Mouse (Mus musculus): ENCODE measurements around the gene Calml4. TPM values are rescaled to one million over a fixed set of nuclear protein-coding genes. Genes with fewer than 3 reads are reported as not detected.
"Not testable (repeated sequence)": the region's sequence is repeated elsewhere in the genome, so short reads cannot be mapped to it uniquely, and the experiment has no call there.

The Calml4 gene
- total RNA-seq, 1 experiment from 2014 or later = 8.3 TPM

- no peak for DNase-seq
Measured at GRCm38 (mm10) chr9:62835705-62836446, 22.0 kb upstream of the Calml4 start.

- DNase-seq = no peak
Measured at GRCm38 (mm10) chr9:62837611-62838010, 20.3 kb upstream of the Calml4 start.

GRCm38 (mm10) chr9:62838146-62838505 is 19.8 kb upstream of the Calml4 start:
- no peak for DNase-seq

- DNase-seq = peak; percentile 77
Measured at GRCm38 (mm10) chr9:62838506-62839171, 19.2 kb upstream of the Calml4 start, which contains the start of gene Cln6. Gene Cln6, plus strand, starts transcription at chr9:62838785.

- no peak for DNase-seq
Measured at GRCm38 (mm10) chr9:62839172-62839770, 18.6 kb upstream of the Calml4 start.

DNA sequence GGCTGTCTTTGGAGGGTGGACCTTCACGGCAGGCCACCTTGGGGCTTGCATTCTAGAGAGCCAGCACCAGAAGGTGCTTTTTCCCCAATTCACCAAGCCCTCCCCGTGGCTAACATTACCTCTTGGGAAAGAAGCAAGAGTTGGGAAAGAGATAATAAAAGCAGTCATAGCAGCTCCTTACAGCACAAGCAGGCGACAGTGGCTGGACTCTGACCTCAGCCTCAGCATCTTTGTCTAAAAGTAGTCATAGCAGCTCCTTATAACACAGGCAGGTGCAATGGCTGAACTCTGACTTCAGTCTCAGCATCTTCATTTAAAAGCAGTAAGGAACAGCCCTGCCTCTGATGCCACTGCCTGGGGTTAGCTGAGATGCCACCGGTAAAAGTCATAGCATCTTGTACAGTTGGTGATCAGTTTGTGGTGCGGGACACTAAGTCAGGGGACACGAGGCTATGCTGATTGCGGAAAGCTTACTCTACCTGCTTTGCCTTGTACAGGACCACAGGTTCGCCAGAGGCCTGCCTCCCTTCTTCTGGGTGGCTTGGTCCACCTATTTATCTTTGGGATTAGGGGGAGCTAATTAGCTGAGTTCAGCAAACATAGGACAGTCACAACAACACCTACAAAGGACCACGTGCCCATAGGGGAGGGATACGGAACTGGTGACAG is 14.4 kb upstream of the Calml4 start:
- no peak for DNase-seq

- DNase-seq = no peak
Measured at GRCm38 (mm10) chr9:62844461-62844860, 13.4 kb upstream of the Calml4 start.

DNA sequence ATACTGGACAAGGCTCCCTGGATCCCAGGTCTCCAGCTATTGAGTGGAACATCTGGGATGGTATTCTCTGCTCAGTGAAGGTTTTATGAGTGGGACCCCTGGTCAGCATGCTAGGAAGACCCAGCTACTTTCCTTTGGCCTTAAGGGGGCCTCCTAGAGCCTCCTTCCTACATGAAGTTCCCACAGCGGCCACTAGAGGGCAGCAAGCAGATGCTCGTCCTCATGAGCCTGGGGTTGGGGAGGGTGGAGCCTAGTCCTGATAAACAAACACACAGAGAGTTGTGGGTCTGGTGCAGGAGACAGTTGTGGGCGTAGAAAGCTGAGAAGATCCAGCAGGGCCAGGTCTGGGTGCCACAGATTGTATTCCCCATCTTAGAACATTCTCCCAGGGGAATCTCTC is 10.2 kb upstream of the Calml4 start:
- DNase-seq = peak; percentile 86

DNA sequence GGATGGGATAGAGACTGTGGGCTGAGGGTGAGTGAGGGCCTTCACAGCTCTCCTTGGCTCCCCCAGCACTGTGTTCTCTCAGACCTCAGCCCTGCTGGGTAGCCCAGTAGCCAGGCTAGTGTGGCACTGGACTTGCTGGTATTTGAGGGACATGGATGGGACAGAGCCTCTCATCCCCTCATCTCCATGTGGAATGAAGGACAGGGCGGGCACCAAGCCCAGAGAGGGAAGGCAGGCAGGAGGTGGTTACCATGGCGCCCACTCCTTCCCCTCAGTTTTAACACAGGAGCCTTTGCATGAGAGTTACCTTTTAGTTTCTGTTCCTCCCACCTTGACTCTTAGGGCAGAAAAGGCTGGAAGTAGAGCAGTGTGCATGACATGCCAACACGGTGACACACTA is 9.2 kb upstream of the Calml4 start:
- DNase-seq = no peak

GRCm38 (mm10) chr9:62851571-62851970 is 6.3 kb upstream of the Calml4 start:
- no peak for DNase-seq

- no peak for DNase-seq
Measured at GRCm38 (mm10) chr9:62854483-62854882, 3.4 kb upstream of the Calml4 start.

DNA sequence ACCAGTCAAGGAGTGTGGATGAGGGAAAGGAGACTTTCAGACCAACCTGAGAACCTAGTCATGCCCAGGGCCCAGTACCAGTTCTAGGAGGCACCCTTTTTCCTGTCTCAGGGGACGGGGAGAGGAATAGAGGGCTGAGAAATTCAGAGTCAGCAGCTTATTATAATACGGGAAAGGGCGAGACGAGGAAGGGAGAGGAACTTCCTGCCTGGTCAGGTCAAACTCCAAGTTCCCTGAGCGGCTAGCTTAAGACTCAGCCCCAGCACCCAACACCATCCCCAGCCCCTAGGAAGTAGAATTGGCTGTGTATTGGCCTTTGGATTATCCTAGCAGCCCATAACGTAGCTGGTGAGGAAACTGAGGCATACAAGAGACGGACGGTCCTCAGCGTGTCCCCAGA is 664 bp upstream of the Calml4 start:
- no peak for DNase-seq

DNA sequence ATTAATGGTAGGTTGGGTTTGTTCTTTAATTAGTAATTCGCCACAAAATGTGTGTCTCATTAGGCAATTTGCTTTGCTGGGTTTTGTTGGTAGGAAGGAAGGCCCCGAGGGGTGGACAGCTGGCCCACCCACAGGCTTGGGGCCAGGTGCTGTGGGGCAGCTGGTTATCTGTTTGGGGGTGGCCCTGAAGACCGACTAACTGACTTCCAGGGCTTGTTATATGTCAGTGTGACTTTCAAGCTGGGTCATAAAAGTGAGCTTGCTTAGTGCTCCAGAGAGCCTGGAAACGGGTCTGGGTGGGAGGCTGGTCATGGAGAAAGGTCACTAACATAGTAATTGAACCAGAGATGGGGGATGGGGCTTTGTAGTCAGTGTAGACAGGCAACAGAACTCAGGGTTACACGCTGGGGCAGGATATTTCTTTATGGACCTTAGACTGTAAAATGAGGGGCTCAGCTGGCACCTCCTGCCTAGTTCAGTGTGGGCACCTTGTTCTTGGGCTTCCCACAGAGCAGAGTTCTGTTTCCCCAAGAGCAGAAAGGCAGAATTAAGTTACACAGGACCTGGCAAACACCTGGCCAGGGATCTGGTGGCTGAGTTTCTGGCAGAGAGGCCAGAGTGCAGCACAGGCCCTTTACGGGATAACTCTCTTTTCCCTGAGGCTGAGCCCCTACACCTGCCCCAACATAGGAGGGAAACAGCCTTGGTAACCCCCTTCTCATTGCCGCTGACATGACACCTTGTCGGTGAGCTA is 563 bp downstream of the Calml4 start:
- no peak for DNase-seq

DNA sequence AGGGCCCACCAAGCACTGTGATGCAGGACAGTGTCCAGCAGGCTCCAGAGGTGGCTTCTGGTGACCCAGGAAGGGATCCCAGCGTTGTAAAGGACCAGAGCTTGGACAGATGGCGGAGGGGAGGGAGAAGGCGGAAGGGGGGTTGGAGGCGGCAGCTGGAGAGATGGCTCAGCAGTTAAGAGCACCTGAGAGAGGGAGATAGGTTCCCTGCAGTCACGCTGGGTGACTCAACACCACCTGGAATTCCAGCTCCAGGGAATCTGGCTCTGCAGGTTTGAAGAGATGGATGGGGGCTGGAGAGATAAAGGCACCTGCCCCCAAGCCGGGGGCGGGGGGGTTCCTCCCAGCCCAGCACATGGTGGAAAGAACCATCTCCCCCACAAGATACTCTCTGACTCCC is 2.2 kb downstream of the Calml4 start:
- DNase-seq = not testable (repeated sequence)

GRCm38 (mm10) chr9:62860866-62861265 is 3.0 kb downstream of the Calml4 start:
- no peak for DNase-seq

GRCm38 (mm10) chr9:62869236-62869635 is 11.4 kb downstream of the Calml4 start:
- DNase-seq = not testable (repeated sequence)

DNA sequence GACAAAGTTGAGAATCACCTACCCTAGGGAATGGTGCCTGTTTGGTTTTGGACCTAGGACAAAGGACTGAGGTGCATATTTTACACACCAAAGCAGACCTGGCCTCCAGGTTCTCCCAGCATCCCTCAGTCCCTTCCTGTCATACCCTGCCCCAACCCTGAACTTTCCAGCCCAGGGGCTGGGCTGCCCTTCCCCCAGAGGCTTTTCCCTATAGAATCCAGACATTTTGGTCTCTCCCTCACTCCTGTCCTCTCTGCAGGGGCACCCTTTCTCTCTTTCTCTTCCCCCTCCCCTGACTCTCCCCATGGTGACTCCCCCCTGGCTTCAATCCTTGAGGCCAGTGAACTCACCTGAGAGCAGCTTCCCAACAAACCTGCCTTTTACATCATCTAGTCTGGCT is 12.8 kb downstream of the Calml4 start:
- DNase-seq = no peak

DNA sequence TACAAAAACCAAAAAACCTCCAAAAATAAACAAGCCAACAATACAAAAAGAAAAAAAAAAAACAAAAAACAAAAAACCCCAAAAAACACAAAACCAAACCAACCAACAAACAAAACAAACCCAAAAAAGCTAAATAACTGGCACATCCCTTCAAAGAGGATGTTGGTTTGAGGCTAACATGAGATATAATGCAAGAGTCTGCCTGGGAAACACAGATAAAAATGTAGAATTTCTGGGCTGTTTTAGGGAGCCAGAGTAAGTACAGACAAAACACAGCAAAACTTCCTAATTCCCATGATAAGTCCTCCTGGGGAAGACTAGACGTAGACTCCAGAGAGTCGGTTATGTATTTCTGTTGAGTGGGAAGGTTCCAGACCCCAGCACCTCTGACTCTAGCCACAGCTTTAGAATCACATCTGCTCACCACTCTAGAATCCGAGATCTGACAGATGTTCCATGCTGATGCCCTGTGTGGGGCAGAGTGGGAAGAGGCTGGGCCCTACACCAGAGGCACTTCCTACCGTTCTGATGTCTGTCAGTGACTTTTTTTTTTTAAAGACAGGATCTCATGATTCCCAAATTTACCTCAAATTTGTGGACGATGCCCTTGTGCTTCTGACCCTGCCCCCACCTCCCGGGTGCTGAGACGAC is 19.2 kb downstream of the Calml4 start:
- DNase-seq = no peak

DNA sequence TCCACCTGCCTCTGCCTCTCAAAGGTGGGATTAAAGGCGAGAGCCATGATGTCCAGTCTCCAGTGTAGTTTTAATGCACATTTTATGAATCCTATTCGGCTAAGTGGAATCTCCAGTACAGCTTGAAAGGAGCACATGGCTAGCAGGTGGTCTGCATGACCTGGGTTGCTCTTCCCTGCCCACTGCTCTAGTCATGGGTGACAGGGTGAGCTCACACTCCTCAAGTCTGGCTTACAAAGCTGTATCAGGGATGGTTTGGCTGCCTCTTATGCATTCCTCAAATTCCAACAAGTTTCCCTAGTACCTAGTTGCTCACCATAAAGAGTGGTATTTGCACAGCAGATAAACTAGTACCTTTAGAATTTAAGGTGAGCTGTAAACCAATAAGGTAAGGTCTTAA is 19.9 kb downstream of the Calml4 start:
- DNase-seq = no peak

GRCm38 (mm10) chr9:62881871-62882270 is 24.0 kb downstream of the Calml4 start:
- DNase-seq = no peak

DNA sequence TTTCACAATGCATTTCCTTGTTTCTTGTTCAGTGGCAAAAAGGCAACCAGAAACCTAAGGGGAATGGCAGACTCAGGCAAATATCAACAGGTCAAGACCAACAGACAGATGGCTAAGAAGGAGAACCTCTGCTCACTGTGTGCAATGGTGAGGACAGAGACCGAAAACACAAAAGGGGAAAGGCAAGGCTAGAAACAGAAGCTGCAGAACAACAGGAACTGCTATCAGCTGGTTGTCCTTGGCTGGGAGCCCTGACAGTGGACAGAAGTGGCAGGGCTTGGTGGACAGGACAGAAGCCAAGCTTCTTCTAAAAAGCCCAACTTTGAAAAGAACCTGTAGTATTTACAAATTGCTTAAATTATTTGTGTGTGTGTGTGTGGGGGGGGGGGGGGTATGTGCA is 36.6 kb downstream of the Calml4 start:
- DNase-seq = peak; percentile 65

DNA sequence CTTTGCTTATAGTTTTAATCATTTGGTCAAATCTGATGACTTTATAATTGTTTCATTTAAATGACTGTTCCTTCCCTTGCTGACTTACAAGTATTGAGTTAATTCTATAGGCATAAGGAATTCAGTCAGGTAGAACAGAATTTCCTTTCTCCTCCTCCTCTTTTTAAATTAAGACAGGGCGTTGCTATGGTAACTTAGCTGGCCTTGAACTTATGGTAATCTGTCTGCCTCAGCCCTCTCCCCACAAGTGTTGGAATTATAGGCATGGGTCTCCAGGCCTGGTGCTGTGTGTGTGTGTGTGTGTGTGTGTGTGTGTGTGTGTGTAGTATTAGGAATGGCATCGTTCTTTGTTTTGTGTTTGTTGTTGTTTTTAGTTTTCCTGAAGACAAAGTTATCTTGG is 43.9 kb downstream of the Calml4 start:
- no peak for DNase-seq

Data from adrenal gland, postnatal 25 days (tissue).